Mouse (Mus musculus) stomach, postnatal 0 days (tissue): ENCODE measurements around the gene Adgrb3.

Experiments used
- CTCF ChIP-seq: IDR thresholded peaks from 2 replicates; pipeline ENCODE4 v1.5.1; 2016; ENCODE audit warnings: antibody characterized with exemption, low read depth, mild to moderate bottlenecking, moderate library complexity
- EP300 ChIP-seq: optimal IDR thresholded peaks from 2 replicates; pipeline ENCODE3; 2016; ENCODE audit warnings: antibody characterized with exemption

- TF ChIP-seq CTCF = no peak
- no peak for TF ChIP-seq EP300
Observed at GRCm38 (mm10) chr1:25415084-25415483, 414.4 kb downstream of the Adgrb3 start.
